Mouse (Mus musculus) adrenal gland, adult 2 months (tissue): ENCODE data around the gene Gm11011. TPM values are rescaled to one million over a fixed set of nuclear protein-coding genes. Genes with fewer than 3 reads are reported as not detected.

Source experiments
- DNase-seq: peaks from one replicate; pipeline ENCODE4 v3.0.0; 2021
- polyA plus RNA-seq: library from polyadenylated mRNA; depleted of rRNA; stranded (reverse); fragments of >200 nt; gene quantifications from 2 replicates; pipeline ENCODE4 v1.2.3, GENCODE M21; 2012; rRNA removed
- total RNA-seq, 2 experiments: library from RNA; stranded (reverse); gene quantifications; 2 replicates each; pipeline ENCODE4 v1.2.3; 2021

The Gm11011 gene
- total and polyA plus RNA-seq, 3 experiments = not detected

- DNase-seq = no peak
Measured at GRCm38 (mm10) chr2:169586688-169587087, 857 bp downstream of the Gm11011 start.

DNA sequence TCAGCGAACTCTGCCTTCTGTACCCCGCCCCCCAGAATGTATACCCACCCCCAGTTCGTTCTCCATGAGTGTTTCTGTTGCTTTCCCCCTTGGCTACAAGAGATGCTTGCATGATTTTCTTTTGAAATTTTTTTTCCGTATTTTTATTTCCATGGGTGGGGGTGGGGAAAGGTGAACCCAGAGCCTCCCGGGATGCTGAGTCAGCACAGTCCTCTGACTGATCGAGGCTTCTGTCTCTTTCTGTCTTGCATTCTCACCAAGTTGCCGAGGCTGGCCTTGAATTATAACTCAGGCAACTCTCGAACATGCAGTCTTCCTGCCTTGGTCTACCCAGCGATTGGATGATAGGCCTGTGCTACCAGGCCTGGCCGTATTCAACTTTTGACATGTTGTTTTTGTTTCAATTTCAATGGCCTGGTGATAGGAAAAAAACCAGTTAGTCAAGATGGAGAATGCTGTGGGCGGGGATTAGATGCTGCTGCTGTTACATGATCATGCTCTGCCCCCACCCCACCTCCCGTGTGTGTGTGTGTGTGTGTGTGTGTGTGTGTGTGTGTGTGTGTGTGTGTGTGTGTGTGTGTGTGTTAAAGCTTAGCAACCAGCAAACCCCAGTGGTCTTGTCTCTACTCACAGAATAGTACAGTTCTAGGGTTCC lies 1.8 kb downstream of the Gm11011 start:
- DNase-seq = no peak

- no peak for DNase-seq
Measured at GRCm38 (mm10) chr2:169584745-169585456, 2.6 kb downstream of the Gm11011 start.

- DNase-seq = no peak
Measured at GRCm38 (mm10) chr2:169583476-169583875, 4.1 kb downstream of the Gm11011 start.

- no peak for DNase-seq
Measured at GRCm38 (mm10) chr2:169577508-169578196, 9.9 kb downstream of the Gm11011 start.

DNA sequence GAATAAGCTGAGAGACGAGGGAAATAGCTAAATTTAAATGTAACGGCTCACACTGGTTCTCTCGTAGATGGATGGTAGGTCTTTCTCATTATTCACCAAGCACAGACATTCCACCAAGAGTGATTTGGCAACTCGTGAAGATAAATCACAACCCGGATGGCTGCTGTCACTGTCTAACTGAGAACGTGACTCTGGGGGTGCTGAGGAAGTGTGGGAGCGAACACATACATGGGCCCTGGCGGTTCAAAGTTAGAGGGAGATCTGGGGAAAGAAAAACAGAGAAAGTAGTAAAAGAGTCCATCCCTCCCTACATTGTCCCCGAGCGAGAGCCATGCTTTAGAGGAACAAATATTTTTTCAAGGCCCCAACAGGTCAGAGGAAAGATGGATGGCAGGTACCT lies 17.5 kb downstream of the Gm11011 start:
- DNase-seq = no peak

GRCm38 (mm10) chr2:169566159-169566558 lies 21.4 kb downstream of the Gm11011 start:
- DNase-seq = no peak

DNA sequence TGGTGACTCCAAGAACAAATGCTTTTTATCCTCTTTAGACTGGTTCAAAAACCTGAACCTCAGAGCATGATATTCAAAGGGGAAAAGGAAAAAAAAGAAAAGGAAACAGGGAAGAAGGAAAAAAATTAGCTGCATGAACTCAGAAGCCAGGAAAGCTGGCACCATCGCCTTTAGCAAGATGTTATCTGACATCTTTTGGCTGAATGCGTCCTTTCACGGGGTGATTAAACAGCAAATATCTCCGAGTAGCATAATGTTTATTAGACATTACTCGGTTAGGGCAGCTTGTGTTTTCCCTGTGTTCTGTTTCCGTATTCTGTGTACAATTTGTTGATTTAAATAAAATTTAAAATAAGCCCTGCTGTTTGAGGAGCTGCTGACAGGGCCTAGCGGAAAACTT lies 21.8 kb downstream of the Gm11011 start:
- no peak for DNase-seq

GRCm38 (mm10) chr2:169545674-169546073 lies 41.9 kb downstream of the Gm11011 start:
- DNase-seq = no peak

GRCm38 (mm10) chr2:169538906-169539305 lies 48.6 kb downstream of the Gm11011 start:
- DNase-seq = no peak

Other genes starting within 250 kb of the Gm11011 start
- gene Tshz2, start 45.3 kb upstream of the Gm11011 start, total RNA-seq = 10 to 100 TPM; 50.7 to 50.9 TPM
- 16.3 and 19.4 TPM in 2 replicates for gene Tshz2, start 45.3 kb upstream of the Gm11011 start, polyA plus RNA-seq